Mouse (Mus musculus) heart, embryonic 16.5 days (tissue): ENCODE measurements at regions not wholly inside any gene's neighbourhood (a gene's known extent, or its start where the extent isn't known, plus 50 kb on each side); places are given as distances from the start of the nearest gene placed in this dataset.
A peak's percentile ranks its signal among the peaks of the same experiment; 100 is the strongest.

Source experiments
- ATAC-seq: fragments of 200-750 bp; cut with Nextera tagmentation; replicated peaks from 2 replicates; pipeline ENCODE4 v1.8.0; 2017; ENCODE audit warnings: moderate number of reproducible peaks; ENCODE audit not compliant: insufficient read depth, low FRiP score; ENCODE audit errors: extremely low read depth
- H3K27ac ChIP-seq: fragments of 300-500 bp; sonication (generic); 2 replicates; pipeline ENCODE4 v1.5.1; 2014; ENCODE audit warnings: mild to moderate bottlenecking, low read length, control low read depth, moderate library complexity
- H3K27me3 ChIP-seq: fragments of 300-500 bp; sonication (generic); 2 replicates; pipeline ENCODE4 v1.6.1; 2014; ENCODE audit warnings: low read length, mixed read lengths; ENCODE audit not compliant: control insufficient read depth, insufficient read depth
- H3K36me3 ChIP-seq: fragments of 300-500 bp; sonication (generic); 2 replicates; pipeline ENCODE4 v1.6.1; 2014; ENCODE audit not compliant: control insufficient read depth, insufficient read depth
- H3K4me1 ChIP-seq: fragments of 300-500 bp; sonication (generic); 2 replicates; pipeline ENCODE4 v1.6.1; 2014; ENCODE audit warnings: low read length, mixed read lengths; ENCODE audit not compliant: control insufficient read depth, insufficient read depth
- H3K4me2 ChIP-seq: fragments of 300-500 bp; sonication (generic); 2 replicates; pipeline ENCODE4 v1.6.1; 2014; ENCODE audit warnings: low read depth, mild to moderate bottlenecking, control low read depth, low read length
- H3K4me3 ChIP-seq: fragments of 300-500 bp; sonication (generic); 2 replicates; pipeline ENCODE4 v1.5.1; 2014; ENCODE audit warnings: mild to moderate bottlenecking, control low read depth, low read length
- H3K9ac ChIP-seq: fragments of 300-500 bp; sonication (generic); 2 replicates; pipeline ENCODE4 v1.6.1; 2014; ENCODE audit warnings: low read length, control low read depth
- H3K9me3 ChIP-seq: fragments of 300-500 bp; sonication (generic); replicated peaks from 2 replicates; pipeline ENCODE4 v1.6.1; 2016; ENCODE audit warnings: low read length; ENCODE audit not compliant: control insufficient read depth
- WGBS: fragments of 180-500 bp; shearing (Covaris S2); extraction: QIAGEN DNeasy Blood & Tissue Kit; methylation state at CpG from one replicate; pipeline ENCODE4 v1.1.7; 2014; 5-methylcytosine and 5-hydroxymethylcytosine counted together

- no peaks in the 10 kb centered on the region for H3K36me3 ChIP-seq
- ATAC-seq: no peak
- H3K27me3 ChIP-seq: no peaks in the 10 kb centered on the region
- H3K4me1 ChIP-seq: peaks cover 13% of the 10 kb centered on the region
- H3K27ac ChIP-seq: no peak overlapping the region
- H3K9me3 ChIP-seq: no peaks in the 10 kb centered on the region
- no peak overlapping the region for H3K4me2 ChIP-seq
- no peak overlapping the region for H3K4me3 ChIP-seq
- no peak overlapping the region for H3K9ac ChIP-seq
- 59% methylated on average over 1 of the region's 1 CpGs for WGBS
Observed at GRCm38 (mm10) chr4:8992171-8992570, 753.3 kb upstream of the Car8 start.

- WGBS: 82% methylated on average over 5 of the region's 5 CpGs
- no peak overlapping the region for H3K27ac ChIP-seq
- H3K9ac ChIP-seq: no peak overlapping the region
- H3K4me1 ChIP-seq: peaks cover 13% of the 10 kb centered on the region
- no peak for ATAC-seq
- H3K4me2 ChIP-seq: no peak overlapping the region
- H3K27me3 ChIP-seq: no peaks in the 10 kb centered on the region
- H3K4me3 ChIP-seq: no peak overlapping the region
- no peaks in the 10 kb centered on the region for H3K36me3 ChIP-seq
- no peaks in the 10 kb centered on the region for H3K9me3 ChIP-seq
Observed at GRCm38 (mm10) chr4:8990551-8990950, 751.7 kb upstream of the Car8 start.

- Histone ChIP-seq H3K27me3 (no peaks in the 10 kb centered on the region), H3K9ac (no peak overlapping the region), H3K4me2 (no peak overlapping the region), H3K4me3 (no peak overlapping the region), H3K36me3 (no peaks in the 10 kb centered on the region), H3K9me3 (no peaks in the 10 kb centered on the region), H3K4me1 (peaks cover 13% of the 10 kb centered on the region), H3K27ac (no peak overlapping the region)
- ATAC-seq: no peak
- 89% methylated on average over 6 of the region's 6 CpGs for WGBS
Observed at GRCm38 (mm10) chr4:8989614-8990013, 750.8 kb upstream of the Car8 start.

- no peaks in the 10 kb centered on the region for H3K9me3 ChIP-seq
- no peaks in the 10 kb centered on the region for H3K27me3 ChIP-seq
- WGBS: 87% methylated on average over 4 of the region's 4 CpGs
- no peak overlapping the region for H3K27ac ChIP-seq
- no peak overlapping the region for H3K9ac ChIP-seq
- H3K4me3 ChIP-seq: no peak overlapping the region
- H3K36me3 ChIP-seq: no peaks in the 10 kb centered on the region
- H3K4me2 ChIP-seq: no peak overlapping the region
- H3K4me1 ChIP-seq: peaks cover 13% of the 10 kb centered on the region
- no peak for ATAC-seq
Observed at GRCm38 (mm10) chr4:8989110-8989509, 750.3 kb upstream of the Car8 start.

GRCm38 (mm10) chr4:8988345-8988733 is 749.5 kb upstream of the Car8 start:
- no peak overlapping the region for H3K27ac ChIP-seq
- 0 out of 2 replicates have a peak overlapping the region, but pooled peaks have one; percentile 7 for H3K4me2 ChIP-seq
- H3K4me1 ChIP-seq: peaks cover 13% of the 10 kb centered on the region
- WGBS: 37% methylated on average over 8 of the region's 8 CpGs
- no peaks in the 10 kb centered on the region for H3K36me3 ChIP-seq
- H3K4me3 ChIP-seq: no peak overlapping the region
- no peak overlapping the region for H3K9ac ChIP-seq
- H3K27me3 ChIP-seq: no peaks in the 10 kb centered on the region
- H3K9me3 ChIP-seq: no peaks in the 10 kb centered on the region
- no peak; the same call in 1 of the 2 replicates for ATAC-seq

- Histone ChIP-seq H3K4me1 (peaks cover 13% of the 10 kb centered on the region), H3K36me3 (no peaks in the 10 kb centered on the region), H3K9me3 (no peaks in the 10 kb centered on the region), H3K4me2 (0 out of 2 replicates have a peak overlapping the region, but pooled peaks have one; percentile 7), H3K27me3 (no peaks in the 10 kb centered on the region), H3K4me3 (no peak overlapping the region), H3K9ac (no peak overlapping the region), H3K27ac (no peak overlapping the region)
- 53% methylated on average over 10 of the region's 10 CpGs for WGBS
- no peak for ATAC-seq
Observed at GRCm38 (mm10) chr4:8987544-8988344, 748.9 kb upstream of the Car8 start.

- Histone ChIP-seq H3K9ac (no peak overlapping the region), H3K4me1 (peaks cover 13% of the 10 kb centered on the region), H3K4me3 (no peak overlapping the region), H3K36me3 (no peaks in the 10 kb centered on the region), H3K9me3 (no peaks in the 10 kb centered on the region), H3K4me2 (no peak overlapping the region), H3K27me3 (no peaks in the 10 kb centered on the region), H3K27ac (no peak overlapping the region)
- WGBS: 65% methylated on average over 13 of the region's 13 CpGs
- ATAC-seq: no peak
Observed at GRCm38 (mm10) chr4:8986394-8987091, 747.7 kb upstream of the Car8 start.

- Histone ChIP-seq H3K4me3 (no peak overlapping the region), H3K27ac (no peak overlapping the region), H3K4me1 (peaks cover 13% of the 10 kb centered on the region), H3K27me3 (no peaks in the 10 kb centered on the region), H3K4me2 (no peak overlapping the region), H3K9ac (no peak overlapping the region), H3K36me3 (no peaks in the 10 kb centered on the region), H3K9me3 (no peaks in the 10 kb centered on the region)
- ATAC-seq: no peak
- WGBS: 84% methylated on average over 5 of the region's 5 CpGs
Observed at GRCm38 (mm10) chr4:8984059-8984606, 745.3 kb upstream of the Car8 start.

- Histone ChIP-seq H3K4me1 (no peaks in the 10 kb centered on the region), H3K9ac (no peak overlapping the region), H3K9me3 (no peaks in the 10 kb centered on the region), H3K27ac (no peak overlapping the region), H3K36me3 (no peaks in the 10 kb centered on the region), H3K4me3 (no peak overlapping the region), H3K4me2 (no peak overlapping the region), H3K27me3 (no peaks in the 10 kb centered on the region)
- ATAC-seq: no peak
- 72% methylated on average over 8 of the region's 8 CpGs for WGBS
Observed at GRCm38 (mm10) chr4:8978949-8979348, 740.1 kb upstream of the Car8 start.
